Mouse (Mus musculus) erythroblast, embryonic 14.5 days (primary cell): ENCODE results near the gene Lmna. TPM values are rescaled to one million over a fixed set of nuclear protein-coding genes. Genes with fewer than 3 reads are reported as not detected.
A peak's percentile ranks its signal among the peaks of the same experiment; 100 is the strongest.

Experiments used
- H3K27me3 ChIP-seq: 2 replicates; pipeline ENCODE4 v1.6.1; 2012; ENCODE audit warnings: inconsistent platforms; ENCODE audit not compliant: control insufficient read depth
- H3K36me3 ChIP-seq: 2 replicates; pipeline ENCODE4 v1.6.1; 2012; ENCODE audit warnings: mild to moderate bottlenecking, inconsistent platforms; ENCODE audit not compliant: control insufficient read depth
- H3K4me1 ChIP-seq: 2 replicates; pipeline ENCODE4 v1.6.1; 2012; ENCODE audit warnings: inconsistent platforms; ENCODE audit not compliant: control insufficient read depth
- H3K4me3 ChIP-seq: replicated peaks from 2 replicates; pipeline ENCODE3; 2012; ENCODE audit warnings: moderate library complexity, mild to moderate bottlenecking, inconsistent platforms
- H3K9me3 ChIP-seq: 2 replicates; pipeline ENCODE4 v1.6.1; 2012; ENCODE audit warnings: low read length, inconsistent platforms, mixed read lengths; ENCODE audit not compliant: control insufficient read depth
- GATA1 ChIP-seq: IDR thresholded peaks from 2 replicates; pipeline ENCODE4 v1.6.1; 2012; ENCODE audit warnings: low read length, inconsistent platforms, mixed read lengths
- TAL1 ChIP-seq: IDR thresholded peaks from 3 replicates; pipeline ENCODE4 v1.6.1; 2012; ENCODE audit warnings: low read length, inconsistent platforms, mixed read lengths
- polyA plus RNA-seq: library from polyadenylated mRNA; stranded (reverse); fragments of >175 nt; gene quantifications from 2 replicates; pipeline ENCODE4 v1.2.3, GENCODE M21; 2012

The Lmna gene
- polyA plus RNA-seq, 1 experiment = 158 TPM

- no peaks in the 10 kb centered on the region for H3K36me3 ChIP-seq
- no peaks in the 10 kb centered on the region for H3K27me3 ChIP-seq
- no peak overlapping the region for H3K4me3 ChIP-seq
- H3K9me3 ChIP-seq = no peaks in the 10 kb centered on the region
- TF ChIP-seq GATA1 (0 out of 2 replicates have a peak, but pooled peaks have one; percentile 27), TAL1 (no peak)
- peaks cover 33% of the 10 kb centered on the region for H3K4me1 ChIP-seq
Observed at GRCm38 (mm10) chr3:88526157-88527131, 16.7 kb upstream of the Lmna start.

DNA sequence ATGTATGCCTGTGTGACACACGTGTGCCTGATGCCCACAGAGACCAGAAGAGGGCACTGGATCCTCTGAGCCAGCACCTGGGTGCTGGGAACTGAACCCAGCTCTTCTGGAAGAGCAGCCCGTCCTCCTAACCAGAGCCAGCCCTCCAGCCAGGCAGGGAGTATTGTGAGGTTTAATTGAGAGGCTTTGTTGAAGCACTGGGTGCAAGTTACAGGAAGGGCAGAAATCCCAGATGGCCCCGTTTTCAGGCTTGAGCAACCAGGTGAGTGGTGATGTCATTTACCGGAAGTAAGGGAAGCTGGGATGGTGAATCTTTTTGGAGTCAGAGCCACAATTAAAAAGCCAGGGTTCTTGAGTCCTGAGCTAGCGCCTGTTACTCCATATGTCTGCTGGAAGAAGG is 15.3 kb upstream of the Lmna start:
- H3K9me3 ChIP-seq = no peaks in the 10 kb centered on the region
- no peak overlapping the region for H3K4me3 ChIP-seq
- H3K4me1 ChIP-seq = peaks cover 20% of the 10 kb centered on the region
- TF ChIP-seq GATA1 (no peak), TAL1 (no peak)
- no peaks in the 10 kb centered on the region for H3K27me3 ChIP-seq
- no peaks in the 10 kb centered on the region for H3K36me3 ChIP-seq

DNA sequence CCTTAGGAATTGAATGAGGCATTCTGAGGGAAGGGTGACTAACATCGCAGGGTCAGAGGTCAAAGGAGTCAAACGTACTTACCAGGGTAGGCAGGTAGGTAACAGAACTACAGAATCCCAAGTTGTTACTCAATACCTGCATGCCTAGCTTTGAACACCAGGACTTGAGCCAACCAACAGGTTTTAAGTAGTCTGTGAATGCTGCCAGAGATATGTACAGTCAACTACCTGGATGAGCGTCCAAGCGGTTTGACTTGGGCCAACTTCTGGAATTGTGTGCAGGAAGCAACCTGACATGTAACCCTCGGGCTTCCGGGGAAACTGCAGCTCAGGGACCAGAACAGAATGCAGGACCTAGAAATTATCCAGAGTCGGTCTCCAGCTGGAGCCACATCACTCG is 13.3 kb upstream of the Lmna start:
- no peaks in the 10 kb centered on the region for H3K9me3 ChIP-seq
- H3K4me1 ChIP-seq = peaks cover 13% of the 10 kb centered on the region
- peaks cover 2% of the 10 kb centered on the region for H3K27me3 ChIP-seq
- no peak overlapping the region for H3K4me3 ChIP-seq
- no peak for TF ChIP-seq TAL1
- no peak for TF ChIP-seq GATA1
- H3K36me3 ChIP-seq = no peaks in the 10 kb centered on the region

- H3K27me3 ChIP-seq = peaks cover 4% of the 10 kb centered on the region
- TF ChIP-seq TAL1 (no peak), GATA1 (no peak)
- no peaks in the 10 kb centered on the region for H3K9me3 ChIP-seq
- H3K4me1 ChIP-seq = peaks cover 6% of the 10 kb centered on the region
- no peaks in the 10 kb centered on the region for H3K36me3 ChIP-seq
- H3K4me3 ChIP-seq = no peak overlapping the region
Observed at GRCm38 (mm10) chr3:88521803-88522331, 12.1 kb upstream of the Lmna start.

- H3K4me1 ChIP-seq = peaks cover 5% of the 10 kb centered on the region
- no peaks in the 10 kb centered on the region for H3K9me3 ChIP-seq
- H3K27me3 ChIP-seq = peaks cover 4% of the 10 kb centered on the region
- no peak for TF ChIP-seq GATA1
- no peak for TF ChIP-seq TAL1
- no peaks in the 10 kb centered on the region for H3K36me3 ChIP-seq
- no peak overlapping the region for H3K4me3 ChIP-seq
Observed at GRCm38 (mm10) chr3:88521156-88521555, 11.4 kb upstream of the Lmna start.

DNA sequence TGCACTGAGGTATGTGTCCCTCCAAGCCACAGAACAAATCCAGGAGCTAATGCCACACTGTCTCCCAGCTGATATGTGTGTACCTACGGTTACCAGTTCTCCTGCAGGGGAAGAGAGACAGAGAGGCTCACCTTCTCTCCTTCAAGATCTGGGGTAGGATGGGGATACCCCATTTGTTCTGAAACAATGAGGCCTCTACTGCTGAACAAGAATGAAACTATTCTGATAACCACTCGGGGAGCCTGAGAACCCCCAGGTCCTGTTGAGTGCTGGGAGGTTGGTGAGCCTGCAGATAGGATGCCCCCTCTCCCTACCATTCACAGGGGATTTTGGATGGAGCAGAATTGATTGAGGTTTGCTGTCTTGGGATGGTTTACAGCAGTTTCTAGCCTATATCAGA is 10.3 kb upstream of the Lmna start:
- Histone ChIP-seq H3K4me1 (peaks cover 2% of the 10 kb centered on the region; the same call in 1 of the 2 replicates), H3K27me3 (peaks cover 4% of the 10 kb centered on the region), H3K36me3 (no peaks in the 10 kb centered on the region), H3K9me3 (no peaks in the 10 kb centered on the region), H3K4me3 (no peak overlapping the region)
- TF ChIP-seq GATA1 (no peak), TAL1 (no peak)

DNA sequence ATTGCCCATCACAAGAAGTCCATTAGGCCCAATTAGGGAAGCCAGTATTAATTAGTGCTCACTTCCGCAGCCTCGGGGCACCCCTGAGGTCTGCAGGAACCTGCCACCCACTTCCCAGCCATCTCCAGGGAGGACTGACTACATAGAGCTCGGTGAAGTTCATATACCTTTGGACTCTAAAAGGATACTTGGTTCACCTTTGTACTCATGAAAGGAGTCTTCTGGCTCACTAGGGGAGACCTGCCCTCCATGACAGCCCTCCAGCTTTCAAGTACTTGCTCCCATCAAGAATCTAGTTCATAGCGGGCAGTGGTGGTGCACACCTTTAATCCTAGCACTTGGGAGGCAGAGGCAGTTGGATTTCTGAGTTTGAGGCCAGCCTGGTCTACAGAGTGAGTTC is 8.7 kb upstream of the Lmna start:
- Histone ChIP-seq H3K9me3 (no peaks in the 10 kb centered on the region), H3K4me1 (peaks cover 10% of the 10 kb centered on the region), H3K27me3 (peaks cover 11% of the 10 kb centered on the region), H3K36me3 (no peaks in the 10 kb centered on the region), H3K4me3 (no peak overlapping the region)
- no peak for TF ChIP-seq TAL1

DNA sequence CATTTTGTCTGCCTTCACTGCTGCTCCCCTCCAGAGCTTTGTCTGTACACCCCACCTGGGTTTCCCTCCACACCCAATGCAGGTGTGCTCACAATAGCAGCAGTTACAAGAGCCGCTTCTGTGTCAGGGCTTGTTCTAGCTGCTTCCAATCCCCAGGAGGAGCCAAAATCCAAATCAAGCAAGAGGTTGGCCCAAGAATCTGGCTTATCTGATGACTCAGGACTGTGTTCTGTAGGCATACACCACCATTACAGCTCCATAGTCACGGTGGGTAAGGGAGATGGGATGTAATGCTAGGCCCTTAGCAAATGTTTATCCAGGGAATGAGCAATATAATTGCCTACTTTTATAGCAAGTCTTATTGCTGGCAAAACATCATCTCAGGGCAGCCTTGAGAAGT is 6.7 kb upstream of the Lmna start:
- no peaks in the 10 kb centered on the region for H3K36me3 ChIP-seq
- H3K4me1 ChIP-seq = peaks cover 13% of the 10 kb centered on the region
- TF ChIP-seq GATA1 = no peak
- no peak for TF ChIP-seq TAL1
- H3K27me3 ChIP-seq = peaks cover 27% of the 10 kb centered on the region
- no peaks in the 10 kb centered on the region for H3K9me3 ChIP-seq
- no peak overlapping the region for H3K4me3 ChIP-seq

DNA sequence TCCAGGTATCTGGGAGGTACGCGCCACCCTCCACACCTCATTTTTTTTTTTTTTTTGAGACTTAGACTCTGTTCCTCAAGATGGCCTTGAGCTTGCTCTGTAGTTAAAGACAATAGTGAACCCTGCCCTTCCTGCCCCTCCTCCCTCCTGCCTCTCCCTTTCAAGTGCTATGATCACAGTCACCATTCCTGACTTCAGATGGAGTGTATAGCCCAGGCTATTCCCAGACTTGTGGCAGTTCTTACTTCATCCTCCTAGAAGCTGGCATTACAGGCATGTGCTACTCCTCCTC is 5.3 kb upstream of the Lmna start:
- Histone ChIP-seq H3K36me3 (no peaks in the 10 kb centered on the region), H3K4me3 (no peak overlapping the region), H3K4me1 (peaks cover 22% of the 10 kb centered on the region), H3K27me3 (peaks cover 28% of the 10 kb centered on the region), H3K9me3 (no peaks in the 10 kb centered on the region)
- TF ChIP-seq TAL1 (no peak), GATA1 (no peak)
